Mouse (Mus musculus): Measurements from ENCODE around the gene Gm10961.
A peak's percentile ranks its signal among the peaks of the same experiment; 100 is the strongest.

The Gm10961 gene

DNA sequence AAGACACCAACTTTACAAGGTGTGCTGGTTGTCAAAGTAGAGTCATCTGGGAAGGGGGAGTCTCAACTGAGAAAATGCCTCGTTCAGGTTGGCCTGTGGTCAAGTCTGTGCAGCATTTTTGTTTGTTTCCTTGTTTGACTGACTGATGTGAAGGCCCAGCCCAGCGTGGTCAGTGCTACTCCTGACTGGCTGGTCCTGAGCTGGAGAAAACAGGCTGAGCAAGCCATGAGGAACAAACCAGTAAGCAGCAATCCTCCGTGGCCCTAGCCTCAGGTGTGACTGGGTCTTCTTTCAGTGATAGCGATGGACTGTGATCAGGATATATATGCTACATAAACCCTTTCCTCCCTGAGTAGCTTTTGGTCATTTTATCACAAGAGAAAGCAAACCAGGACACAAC, 25.8 kb downstream of the Gm10961 start:
- DNase-seq (ENCODE audit: inconsistent ontology term) = no peak

GRCm38 (mm10) chr3:107659000-107659399, 27.9 kb downstream of the Gm10961 start:
- no peak for DNase-seq (ENCODE audit: inconsistent ontology term)

DNA sequence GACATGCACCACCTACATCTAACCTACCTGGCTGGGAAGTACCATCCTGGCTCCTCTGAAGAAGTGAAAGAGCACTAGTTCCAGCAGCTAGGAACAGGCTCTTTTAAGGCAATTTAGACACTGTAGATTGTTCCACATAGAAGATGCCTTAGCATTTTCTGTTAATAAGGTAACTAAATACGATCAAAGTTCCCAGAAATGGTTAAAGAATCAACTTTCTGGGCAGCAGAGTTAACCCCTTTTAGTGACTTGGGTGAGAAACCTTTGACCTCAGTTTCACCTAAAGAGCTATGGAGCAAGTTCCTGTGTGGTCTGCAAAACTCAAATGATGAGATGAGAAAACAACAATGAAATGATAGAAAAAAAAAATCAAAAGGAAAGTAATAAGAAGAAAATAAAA, 33.5 kb downstream of the Gm10961 start:
- no peak for DNase-seq (ENCODE audit: inconsistent ontology term)

DNA sequence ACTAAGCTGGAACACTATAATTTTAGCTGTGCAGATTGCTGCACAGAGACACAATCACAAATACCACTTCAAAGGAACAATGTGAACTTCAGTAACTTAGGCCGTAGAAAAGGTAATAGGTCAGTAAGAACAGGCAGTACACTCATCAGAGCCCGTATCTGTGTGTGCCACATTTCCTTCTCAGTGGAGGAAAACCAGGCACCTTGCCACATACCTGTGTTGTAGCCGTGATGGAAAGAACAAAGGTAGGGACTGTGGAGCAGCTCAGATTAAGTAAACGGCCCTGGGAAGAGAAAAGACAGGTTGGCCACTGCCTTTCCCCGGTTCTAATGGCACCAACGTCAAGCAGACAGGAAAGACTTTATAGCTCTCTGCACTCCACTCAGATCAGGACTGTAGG, 36.3 kb downstream of the Gm10961 start:
- DNase-seq (ENCODE audit: inconsistent ontology term) = no peak

DNA sequence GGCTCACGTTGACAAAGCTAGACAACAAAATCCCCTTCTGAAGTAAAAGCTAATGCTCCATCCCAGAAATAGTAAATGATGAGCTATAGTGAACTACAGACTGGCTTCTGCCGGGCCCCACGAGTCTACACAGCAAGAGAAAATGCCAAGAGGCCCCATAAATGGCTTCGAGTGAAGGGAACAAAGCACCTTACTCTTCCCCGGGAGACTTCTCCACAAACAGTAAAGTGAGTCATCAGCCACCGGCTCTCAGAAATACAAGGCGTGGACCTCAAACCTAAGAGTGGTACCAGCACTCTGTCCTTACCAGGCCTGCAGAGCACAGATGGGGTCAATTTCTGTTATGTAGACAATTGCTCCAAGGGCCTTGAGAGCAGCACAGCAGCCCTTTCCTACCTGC, 37.7 kb downstream of the Gm10961 start:
- DNase-seq (ENCODE audit: inconsistent ontology term) = no peak

DNA sequence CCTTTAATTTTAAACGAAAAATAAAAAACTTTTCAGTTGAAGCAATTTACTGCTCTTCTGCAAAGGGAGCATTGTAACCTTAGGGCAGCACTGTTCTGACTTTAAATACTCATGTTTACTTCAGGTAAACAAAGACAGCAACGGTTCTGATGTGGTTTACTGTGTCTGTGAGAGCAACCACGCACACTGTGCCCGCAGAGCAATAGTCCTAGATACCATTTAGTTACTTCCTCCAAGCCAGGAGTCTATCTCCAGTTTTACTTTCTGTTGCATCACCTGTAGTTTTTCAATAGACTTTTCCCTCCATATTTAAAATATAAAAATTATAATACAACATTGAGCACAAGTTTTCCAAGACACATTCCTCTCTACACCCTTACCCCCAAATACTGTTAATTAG, 39.4 kb downstream of the Gm10961 start:
- DNase-seq (ENCODE audit: inconsistent ontology term) = no peak

DNA sequence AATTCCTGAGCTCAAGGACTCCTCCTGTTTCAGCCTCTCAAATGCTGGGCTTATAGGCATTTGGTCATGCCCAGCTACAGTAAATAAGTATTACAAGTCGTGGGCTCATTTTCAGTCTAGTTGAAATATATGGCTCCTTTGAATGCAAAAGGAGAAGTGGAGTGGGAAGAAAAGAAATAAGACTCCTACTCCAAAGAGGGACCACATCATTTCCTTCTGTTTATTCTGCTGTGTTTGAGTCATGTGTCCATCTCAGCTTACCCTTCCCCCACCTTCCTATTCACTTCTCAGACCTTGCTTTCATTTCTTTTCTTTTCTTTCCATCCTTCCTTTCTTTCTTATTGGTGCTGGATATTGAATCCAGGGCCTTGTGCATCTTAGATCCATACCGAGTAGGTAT, 40.4 kb downstream of the Gm10961 start:
- no peak for DNase-seq (ENCODE audit: inconsistent ontology term)

GRCm38 (mm10) chr3:107680790-107681576, 49.9 kb downstream of the Gm10961 start:
- peak; percentile 63 for DNase-seq (ENCODE audit: inconsistent ontology term)
